In the genomic region with DNA sequence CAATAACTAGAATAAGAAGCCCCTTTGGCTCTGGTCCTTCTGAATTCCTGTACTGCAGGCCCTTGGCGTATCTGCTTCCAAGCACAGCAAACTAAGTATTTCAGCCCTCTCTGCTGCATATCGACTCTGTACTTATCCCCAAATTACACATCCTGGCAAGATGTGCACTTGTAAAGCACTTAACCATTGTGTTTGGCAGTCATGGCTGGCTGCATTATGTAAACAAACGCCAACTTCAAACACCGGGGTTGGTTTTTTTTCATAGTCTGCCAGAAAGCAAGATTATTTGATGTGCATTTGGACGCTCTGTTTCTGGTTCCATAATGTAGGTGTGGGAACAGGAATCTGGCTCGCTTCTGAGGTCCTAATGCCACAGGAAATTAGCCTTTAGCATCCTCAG, we compare ENCODE assay signal across 21 mouse cellular contexts.
DNase-seq lines count a peak whose midpoint lies in the region; ATAC-seq and TF ChIP-seq lines count a peak whose summit lies in the region.
"Had no signal": no experiment of that assay in that cellular context is flagged by ENCODE, and none has a peak within 500 bp of the region (broad histone marks: within the 10 kb centered on the region; RNA-seq: fewer than 3 reads in every experiment).

No protein-coding gene starts in this region.

- no peaks in the 10 kb centered on the region for H3K27me3 ChIP-seq in embryonic facial prominence, embryonic 14.5 days (replicated peaks; ENCODE audit: control insufficient read depth, insufficient read depth, low read length)
- no peaks in the 10 kb centered on the region for H3K27me3 ChIP-seq in embryonic facial prominence, embryonic 10.5 days (replicated peaks; ENCODE audit: low read depth, poor library complexity, severe bottlenecking)
- no peaks in the 10 kb centered on the region for H3K27me3 ChIP-seq in limb, embryonic 15.5 days
- H3K27me3 ChIP-seq in limb, embryonic 10.5 days (ENCODE audit: low read depth, poor library complexity, severe bottlenecking) = peaks cover under 1% of the 10 kb centered on the region; the same call in 1 of the 2 replicates
- H3K27me3 ChIP-seq in lung, postnatal 0 days (replicated peaks; ENCODE audit: insufficient read depth, low read length) = no peaks in the 10 kb centered on the region
- H3K27me3 ChIP-seq: embryonic facial prominence, embryonic 15.5 days; heart, embryonic 12.5 days; hindbrain, embryonic 12.5 days; intestine, embryonic 15.5 days had no signal

- H3K36me3 ChIP-seq in embryonic facial prominence, embryonic 14.5 days (ENCODE audit: control insufficient read depth, insufficient read depth, low read length) = no peaks in the 10 kb centered on the region
- no peaks in the 10 kb centered on the region for H3K36me3 ChIP-seq in embryonic facial prominence, embryonic 10.5 days (replicated peaks)
- no peaks in the 10 kb centered on the region for H3K36me3 ChIP-seq in limb, embryonic 15.5 days
- no peaks in the 10 kb centered on the region for H3K36me3 ChIP-seq in limb, embryonic 10.5 days
- H3K36me3 ChIP-seq in lung, postnatal 0 days (ENCODE audit: insufficient read depth, low read length) = no peaks in the 10 kb centered on the region
- H3K36me3 ChIP-seq: embryonic facial prominence, embryonic 15.5 days; G1E; heart, embryonic 12.5 days; hindbrain, embryonic 12.5 days; intestine, embryonic 15.5 days had no signal

- TF ChIP-seq POLR2A in lung, adult 2 months (IDR thresholded peaks at IDR 0.05; ENCODE audit: borderline replicate concordance, extremely low read depth, low read depth, low read length) = no peak

- TF ChIP-seq CTCF in lung, postnatal 0 days (IDR thresholded peaks at IDR 0.05) = no peak
- TF ChIP-seq CTCF in lung, adult 2 months (IDR thresholded peaks at IDR 0.05; ENCODE audit: insufficient read depth, low read length) = no peak

- DNase-seq in embryonic facial prominence, embryonic 14.5 days (ENCODE audit: low spot score) = peak; percentile 78
- no peak for DNase-seq in embryonic facial prominence, embryonic 10.5 days (ENCODE audit: low spot score)
- no peak for DNase-seq in limb, embryonic 10.5 days (ENCODE audit: low spot score)
- DNase-seq in lung, postnatal 0 days (ENCODE audit: low spot score) = peak; percentile 17
- DNase-seq in lung, adult 2 months = no peak
- DNase-seq: adrenal gland, postnatal 10 days; B cell, adult 2 months; cerebellum, adult 18-20 months; cerebellum, adult 9-11 months; cerebellum, postnatal 36 days; forebrain, postnatal 0 days; gastrocnemius, postnatal 14 days had no signal

- H3K4me1 ChIP-seq in embryonic facial prominence, embryonic 14.5 days (ENCODE audit: control insufficient read depth, insufficient read depth, low read length) = peaks cover 10% of the 10 kb centered on the region
- peaks cover 20% of the 10 kb centered on the region for H3K4me1 ChIP-seq in embryonic facial prominence, embryonic 10.5 days
- H3K4me1 ChIP-seq in limb, embryonic 15.5 days = peaks cover 2% of the 10 kb centered on the region; the same call in 1 of the 2 replicates
- peaks cover 11% of the 10 kb centered on the region for H3K4me1 ChIP-seq in limb, embryonic 10.5 days
- no peaks in the 10 kb centered on the region for H3K4me1 ChIP-seq in lung, postnatal 0 days (ENCODE audit: insufficient read depth, low read depth, low read length)
- H3K4me1 ChIP-seq in lung, adult 2 months (ENCODE audit: control insufficient read depth, insufficient read depth, low read length) = peaks cover 6% of the 10 kb centered on the region
- H3K4me1 ChIP-seq: embryonic facial prominence, embryonic 15.5 days; intestine, embryonic 15.5 days had no signal

- peak; percentile 45; the same call in 1 of the 2 replicates for ATAC-seq in embryonic facial prominence, embryonic 14.5 days (ENCODE audit: low read depth)
- peak; percentile 44; the same call in 1 of the 2 replicates for ATAC-seq in limb, embryonic 15.5 days (ENCODE audit: insufficient number of reproducible peaks, low FRiP score, low TSS enrichment, low read depth)
- no peak for ATAC-seq in lung, postnatal 0 days
- ATAC-seq in erythroid progenitor cell, adult 5-6 weeks (replicated peaks; ENCODE audit: low FRiP score, poor library complexity, severe bottlenecking) = no peak
- ATAC-seq: CD4-positive, CD25-positive, alpha-beta regulatory T cell, adult 4 months; forebrain, postnatal 0 days; intestine, embryonic 15.5 days had no signal

- H3K4me3 ChIP-seq in embryonic facial prominence, embryonic 14.5 days (ENCODE audit: low read depth, low read length) = no peak overlapping the region
- H3K4me3 ChIP-seq in embryonic facial prominence, embryonic 10.5 days = no peak overlapping the region
- no peak overlapping the region for H3K4me3 ChIP-seq in limb, embryonic 15.5 days
- H3K4me3 ChIP-seq in limb, embryonic 10.5 days = no peak overlapping the region
- H3K4me3 ChIP-seq in lung, postnatal 0 days (ENCODE audit: low read depth, low read length) = no peak overlapping the region
- H3K4me3 ChIP-seq in lung, adult 2 months (replicated peaks; ENCODE audit: extremely low read depth, low read depth, low read length) = no peak overlapping the region
- H3K4me3 ChIP-seq: embryonic facial prominence, embryonic 15.5 days; erythroblast, embryonic 14.5 days; heart, embryonic 12.5 days; hindbrain, embryonic 12.5 days; intestine, embryonic 15.5 days had no signal

- H3K9me3 ChIP-seq in embryonic facial prominence, embryonic 14.5 days (ENCODE audit: control insufficient read depth, low read length) = no peaks in the 10 kb centered on the region
- H3K9me3 ChIP-seq in embryonic facial prominence, embryonic 10.5 days = no peaks in the 10 kb centered on the region
- no peaks in the 10 kb centered on the region for H3K9me3 ChIP-seq in limb, embryonic 15.5 days
- H3K9me3 ChIP-seq in limb, embryonic 10.5 days (replicated peaks) = no peaks in the 10 kb centered on the region
- no peaks in the 10 kb centered on the region for H3K9me3 ChIP-seq in lung, postnatal 0 days (ENCODE audit: low read length)
- H3K9me3 ChIP-seq: embryonic facial prominence, embryonic 15.5 days; G1E; heart, embryonic 12.5 days; hindbrain, embryonic 12.5 days; intestine, embryonic 15.5 days had no signal

- H3K9ac ChIP-seq in embryonic facial prominence, embryonic 14.5 days (ENCODE audit: low read depth, low read length) = no peak overlapping the region
- H3K9ac ChIP-seq in limb, embryonic 15.5 days = no peak overlapping the region
- H3K9ac ChIP-seq in lung, postnatal 0 days (replicated peaks; ENCODE audit: low read depth) = no peak overlapping the region
- H3K9ac ChIP-seq: embryonic facial prominence, embryonic 15.5 days; forebrain, postnatal 0 days; heart, embryonic 12.5 days; hindbrain, embryonic 12.5 days; intestine, embryonic 15.5 days had no signal

- no peak for TF ChIP-seq EP300 in lung, postnatal 0 days (IDR thresholded peaks at IDR 0.05)

- 57% methylated on average over 6 of the region's 6 CpGs for WGBS in embryonic facial prominence, embryonic 14.5 days
- 77% methylated on average over 6 of the region's 6 CpGs for WGBS in embryonic facial prominence, embryonic 10.5 days
- 52% methylated on average over 6 of the region's 6 CpGs for WGBS in limb, embryonic 15.5 days
- WGBS in limb, embryonic 10.5 days = 67% methylated on average over 6 of the region's 6 CpGs
- 17% methylated on average over 6 of the region's 6 CpGs for WGBS in lung, postnatal 0 days
- 27% methylated on average over 6 of the region's 6 CpGs for WGBS in lung, adult 2 months

- H3K4me2 ChIP-seq in embryonic facial prominence, embryonic 14.5 days (ENCODE audit: low read depth, low read length) = no peak overlapping the region
- no peak overlapping the region for H3K4me2 ChIP-seq in limb, embryonic 15.5 days
- no peak overlapping the region for H3K4me2 ChIP-seq in lung, postnatal 0 days (replicated peaks; ENCODE audit: low read depth, low read length)
- H3K4me2 ChIP-seq: embryonic facial prominence, embryonic 15.5 days; heart, embryonic 12.5 days; hindbrain, embryonic 12.5 days; intestine, embryonic 15.5 days had no signal

- H3K27ac ChIP-seq in embryonic facial prominence, embryonic 14.5 days (replicated peaks; ENCODE audit: low read depth, low read length) = no peak overlapping the region
- no peak overlapping the region for H3K27ac ChIP-seq in embryonic facial prominence, embryonic 10.5 days (replicated peaks)
- H3K27ac ChIP-seq in limb, embryonic 15.5 days = no peak overlapping the region
- H3K27ac ChIP-seq in limb, embryonic 10.5 days = no peak overlapping the region
- no peak overlapping the region for H3K27ac ChIP-seq in lung, postnatal 0 days (ENCODE audit: low read length)
- H3K27ac ChIP-seq: embryonic facial prominence, embryonic 15.5 days; hindbrain, embryonic 12.5 days; intestine, embryonic 15.5 days had no signal

Comparison
In these comparisons a context has a peak if more than half of its experiments do, and no peak if none do; other contexts are left out.
1. DNase-seq: peak in embryonic facial prominence, embryonic 14.5 days (single experiment) and lung, postnatal 0 days (single experiment); none in embryonic facial prominence, embryonic 10.5 days (single experiment), limb, embryonic 10.5 days (single experiment) and lung, adult 2 months (single experiment).
2. ATAC-seq: peak in embryonic facial prominence, embryonic 14.5 days (single experiment) and limb, embryonic 15.5 days (single experiment); none in lung, postnatal 0 days (single experiment) and erythroid progenitor cell, adult 5-6 weeks (single experiment).